Comparison of ENCODE assay signal across 9 mouse cellular contexts in the genomic region with DNA sequence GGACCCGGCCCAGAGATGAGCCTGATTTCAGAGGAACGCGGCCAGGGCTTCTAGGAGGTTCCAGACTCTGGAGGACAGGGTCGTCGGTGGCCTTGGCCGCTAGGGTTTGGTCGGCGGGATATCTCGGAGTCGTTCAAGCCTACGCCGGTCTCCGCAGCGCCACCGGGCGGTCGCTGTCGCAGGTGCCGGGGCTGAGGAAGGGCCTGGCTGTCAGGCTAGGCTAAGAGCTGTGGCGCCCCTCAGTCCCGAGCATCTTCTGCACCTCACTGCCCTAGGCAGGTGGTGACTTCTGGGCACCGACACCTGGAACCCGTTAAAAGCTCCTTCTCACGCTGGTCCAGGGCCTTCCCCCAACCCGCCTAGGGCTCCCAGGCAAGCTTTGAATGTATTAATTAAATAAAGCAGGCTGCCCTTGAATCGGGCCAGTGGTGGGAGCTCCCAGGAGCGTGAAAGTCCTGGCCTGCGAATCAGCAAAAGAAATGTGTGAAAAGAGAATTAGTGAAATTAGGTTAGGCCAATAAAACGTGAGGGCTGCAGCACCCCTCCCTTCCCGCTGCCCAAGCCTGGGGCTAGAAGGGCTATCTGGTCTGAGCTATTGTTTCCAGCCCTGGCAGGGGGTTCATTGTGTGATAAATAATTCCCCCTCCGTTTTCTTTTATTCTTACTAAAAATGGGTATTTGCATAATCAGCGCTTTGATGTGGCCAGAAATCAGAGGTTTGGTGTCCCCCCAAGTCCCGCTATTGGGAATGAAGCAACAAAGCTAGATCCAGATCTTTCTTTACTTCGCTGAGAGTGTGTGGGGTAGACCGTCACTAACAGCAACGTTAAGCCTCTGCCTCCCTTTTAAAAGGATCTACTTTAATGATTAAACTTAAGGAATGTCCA. TPM values are rescaled to one million over a fixed set of nuclear protein-coding genes. Genes with fewer than 3 reads are reported as not detected.
DNase-seq lines count a peak whose midpoint lies in the region; ATAC-seq and TF ChIP-seq lines count a peak whose summit lies in the region.
"Had no signal": no experiment of that assay in that cellular context is flagged by ENCODE, and none has a peak within 500 bp of the region (broad histone marks: within the 10 kb centered on the region; RNA-seq: fewer than 3 reads in every experiment).

No protein-coding gene starts in this region.

- H3K27me3 ChIP-seq in lung, embryonic 14.5 days (ENCODE audit: insufficient read depth, low read length) = peaks cover 87% of the 10 kb centered on the region
- peaks cover 96% of the 10 kb centered on the region for H3K27me3 ChIP-seq in heart, postnatal 0 days (ENCODE audit: control insufficient read depth, insufficient read depth, low read length)
- H3K27me3 ChIP-seq in limb, embryonic 10.5 days (ENCODE audit: low read depth, poor library complexity, severe bottlenecking) = peaks cover 100% of the 10 kb centered on the region

- no peaks in the 10 kb centered on the region for H3K9me3 ChIP-seq in lung, embryonic 14.5 days (ENCODE audit: low read depth, low read length)
- H3K9me3 ChIP-seq in heart, postnatal 0 days (replicated peaks; ENCODE audit: control insufficient read depth, low read length) = no peaks in the 10 kb centered on the region
- no peaks in the 10 kb centered on the region for H3K9me3 ChIP-seq in limb, embryonic 10.5 days (replicated peaks)

- no peak for TF ChIP-seq POLR2A in lung, adult 2 months (IDR thresholded peaks at IDR 0.05; ENCODE audit: borderline replicate concordance, extremely low read depth, low read depth, low read length)
- no peak for TF ChIP-seq POLR2A in brain, embryonic 14.5 days (IDR thresholded peaks at IDR 0.05; ENCODE audit: borderline replicate concordance, extremely low read depth, insufficient read depth, insufficient read length, poor library complexity, severe bottlenecking)

- H3K27ac ChIP-seq in lung, embryonic 14.5 days (ENCODE audit: low read depth) = no peak overlapping the region
- no peak overlapping the region for H3K27ac ChIP-seq in heart, postnatal 0 days (ENCODE audit: low read depth)
- H3K27ac ChIP-seq in limb, embryonic 10.5 days = no peak overlapping the region

- peak; percentile 67 for TF ChIP-seq CTCF in lung, embryonic 14.5 days (IDR thresholded peaks at IDR 0.05; ENCODE audit: low read depth)
- TF ChIP-seq CTCF in lung, adult 2 months (IDR thresholded peaks at IDR 0.05; ENCODE audit: insufficient read depth, low read length) = no peak
- TF ChIP-seq CTCF in brain, embryonic 14.5 days (IDR thresholded peaks at IDR 0.05; ENCODE audit: borderline replicate concordance, extremely low read depth, insufficient read depth, insufficient read length) = peak; percentile 77
- TF ChIP-seq CTCF in heart, postnatal 0 days (IDR thresholded peaks at IDR 0.05; ENCODE audit: low read depth) = peak; percentile 33; the same call in 1 of the 2 replicates

- peak; percentile 77; the same call in 1 of the 2 replicates for ATAC-seq in lung, embryonic 14.5 days (ENCODE audit: insufficient read depth)
- ATAC-seq in heart, postnatal 0 days (ENCODE audit: insufficient read depth, low read depth) = peak; percentile 39; the same call in 1 of the 2 replicates

- H3K4me2 ChIP-seq in lung, embryonic 14.5 days = peak overlapping the region; percentile 39
- no peak overlapping the region for H3K4me2 ChIP-seq in heart, postnatal 0 days (ENCODE audit: low read depth, low read length)

- H3K4me3 ChIP-seq in lung, embryonic 14.5 days (ENCODE audit: low read depth, low read length) = no peak overlapping the region
- no peak overlapping the region for H3K4me3 ChIP-seq in lung, adult 2 months (replicated peaks; ENCODE audit: extremely low read depth, low read depth, low read length)
- H3K4me3 ChIP-seq in heart, postnatal 0 days (ENCODE audit: low read depth, low read length) = no peak overlapping the region; the same call in 1 of the 2 replicates
- H3K4me3 ChIP-seq in limb, embryonic 10.5 days = peak overlapping the region; percentile 17

- under 1% methylated on average over 36 of the region's 36 CpGs for WGBS in lung, embryonic 14.5 days
- 4% methylated on average over 36 of the region's 36 CpGs for WGBS in lung, adult 2 months
- 4% methylated on average over 36 of the region's 36 CpGs for WGBS in heart, postnatal 0 days
- WGBS in limb, embryonic 10.5 days = under 1% methylated on average over 36 of the region's 36 CpGs

- TF ChIP-seq EP300 in heart, postnatal 0 days (IDR thresholded peaks at IDR 0.05; ENCODE audit: low read depth) = no peak

- H3K9ac ChIP-seq in lung, embryonic 14.5 days = no peak overlapping the region
- H3K9ac ChIP-seq in heart, postnatal 0 days (replicated peaks; ENCODE audit: low read depth, low read length) = no peak overlapping the region

- DNase-seq in lung, embryonic 14.5 days = peak; percentile 65
- DNase-seq in lung, adult 2 months = no peak
- DNase-seq in brain, embryonic 14.5 days (ENCODE audit: low read depth) = peak; percentile 91
- DNase-seq in heart, postnatal 0 days (ENCODE audit: low spot score) = no peak
- peak; percentile 77 for DNase-seq in limb, embryonic 10.5 days (ENCODE audit: low spot score)
- peak; percentile 51 for DNase-seq in naive thymus-derived CD4-positive, alpha-beta T cell, adult 2 months (ENCODE audit: low read depth)
- no peak for DNase-seq in urinary bladder, postnatal 14 days (ENCODE audit: low spot score)
- DNase-seq in right cerebral cortex, postnatal 36 days (ENCODE audit: low spot score in 2 of 2) = no peak

- H3K4me1 ChIP-seq in lung, embryonic 14.5 days (ENCODE audit: insufficient read depth) = no peaks in the 10 kb centered on the region
- no peaks in the 10 kb centered on the region for H3K4me1 ChIP-seq in lung, adult 2 months (ENCODE audit: control insufficient read depth, insufficient read depth, low read length)
- H3K4me1 ChIP-seq in heart, postnatal 0 days (ENCODE audit: control insufficient read depth, insufficient read depth) = no peaks in the 10 kb centered on the region
- H3K4me1 ChIP-seq in limb, embryonic 10.5 days = peaks cover 17% of the 10 kb centered on the region

- H3K36me3 ChIP-seq in lung, embryonic 14.5 days (ENCODE audit: insufficient read depth) = no peaks in the 10 kb centered on the region
- H3K36me3 ChIP-seq in heart, postnatal 0 days (replicated peaks; ENCODE audit: control insufficient read depth, insufficient read depth, low read length) = no peaks in the 10 kb centered on the region
- H3K36me3 ChIP-seq in limb, embryonic 10.5 days = no peaks in the 10 kb centered on the region

RNA-seq across cellular contexts. Expression of gene Neurog2, which starts 7.2 kb away (rescaled TPM):
- polyA plus RNA-seq in lung, embryonic 14.5 days (2014; fragmentation: Nextera tagmentation; extraction: Ambion mirVana) = not detected in 2 replicates
- not detected in 2 replicates for polyA plus RNA-seq in lung, adult 2 months (2012; rRNA removed)
- 46.1 and 99.1 TPM in 2 replicates for polyA plus RNA-seq in brain, embryonic 14.5 days (2012; rRNA removed)
- total RNA-seq in heart, postnatal 0 days (2014; rRNA removed; ENCODE audit: low replicate concordance) = not detected in 2 replicates
- polyA plus RNA-seq in heart, postnatal 0 days (2015; fragmentation: Nextera tagmentation; extraction: Ambion mirVana) = not detected in 2 replicates
- 0.13 TPM in 1 of 2 replicates, not detected in the other for polyA plus RNA-seq in limb, embryonic 10.5 days (2016; fragmentation: Nextera tagmentation; extraction: Ambion mirVana)
- polyA plus RNA-seq: liver, embryonic 16.5 days had no signal

Comparison
In these comparisons a context has a peak if more than half of its experiments do, and no peak if none do; other contexts are left out.
1. DNase-seq: peak in lung, embryonic 14.5 days (single experiment), brain, embryonic 14.5 days (single experiment), limb, embryonic 10.5 days (single experiment) and naive thymus-derived CD4-positive, alpha-beta T cell, adult 2 months (single experiment); none in lung, adult 2 months (single experiment), heart, postnatal 0 days (single experiment), urinary bladder, postnatal 14 days (single experiment) and right cerebral cortex, postnatal 36 days (0 of 2).
2. RNA of gene Neurog2, which starts 7.2 kb away (polyA plus RNA-seq): 46.1 to 99.1 TPM in brain, embryonic 14.5 days; 0.13 TPM in limb, embryonic 10.5 days, not detected in lung, embryonic 14.5 days, not detected in lung, adult 2 months and not detected in heart, postnatal 0 days; every median in the first group is over 10 times any median in the second.